Mouse (Mus musculus): ENCODE data around the gene Gda.

DNA sequence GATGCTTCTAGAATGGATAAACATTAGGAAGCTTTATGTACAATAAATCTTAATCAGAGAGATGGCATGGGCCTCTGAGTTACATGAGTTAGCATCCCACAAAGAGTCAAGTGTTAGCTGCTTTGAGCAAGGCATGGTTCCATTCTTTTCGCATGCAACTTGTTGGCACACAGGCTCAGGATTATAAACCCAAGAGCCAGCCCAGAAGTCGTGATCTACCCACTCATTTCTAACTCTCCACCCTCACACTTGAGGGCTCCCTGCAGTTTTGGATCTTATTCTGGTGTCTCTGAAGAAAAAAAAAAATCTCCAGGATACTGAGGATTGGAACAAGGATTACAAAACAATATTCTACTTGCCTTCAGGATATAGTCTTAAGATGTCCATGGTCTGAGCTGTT is 4.5 kb upstream of the Gda start:
- TF ChIP-seq CTCF (conservative IDR thresholded peaks at IDR 0.05 in 1 of 2, IDR thresholded peaks at IDR 0.05 in 1 of 2; ENCODE audit: low read depth in 2 of 2, low read length in 2 of 2) (no peak), TBP (conservative IDR thresholded peaks at IDR 0.05; ENCODE audit: low read depth, low read length) (no peak), USF1 (IDR thresholded peaks at IDR 0.05; ENCODE audit: low read depth, low read length) (no peak), RCOR1 (conservative IDR thresholded peaks at IDR 0.05; ENCODE audit: low read depth, low read length) (no peak)

Measured in CH12.LX (cell line).